Mouse (Mus musculus): ENCODE measurements around the gene Tmem56. TPM values are rescaled to one million over a fixed set of nuclear protein-coding genes. Genes with fewer than 3 reads are reported as not detected.

Tmem56 gene
- total RNA-seq, 2 experiments from 2014 or later = 0.69 to 1.7 TPM

DNA sequence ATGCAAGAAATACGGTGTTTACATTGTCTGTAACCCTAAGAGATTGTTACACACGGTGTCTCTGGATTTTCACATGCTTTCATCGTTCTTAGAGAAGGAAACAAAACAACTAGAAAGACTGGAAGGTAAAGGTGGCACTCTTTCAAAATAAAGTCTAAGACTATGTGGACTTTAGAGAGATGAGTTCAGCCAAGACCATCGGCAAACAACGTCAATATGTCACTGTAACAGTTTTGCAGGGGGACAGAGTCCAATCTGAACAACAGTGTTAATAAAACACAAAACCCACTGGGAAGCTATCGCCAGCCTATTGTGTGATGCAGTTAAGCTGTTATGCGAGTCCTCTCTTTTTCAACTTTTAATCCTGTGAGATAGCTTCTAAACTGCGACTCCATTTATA, 114.3 kb downstream of the Tmem56 start:
- no peak for DNase-seq

GRCm38 (mm10) chr3:121163271-121163819, 119.6 kb downstream of the Tmem56 start:
- peak; percentile 78 for DNase-seq

GRCm38 (mm10) chr3:121161661-121162060, 121.2 kb downstream of the Tmem56 start:
- no peak for DNase-seq

GRCm38 (mm10) chr3:121160424-121160823, 122.5 kb downstream of the Tmem56 start:
- no peak for DNase-seq

DNA sequence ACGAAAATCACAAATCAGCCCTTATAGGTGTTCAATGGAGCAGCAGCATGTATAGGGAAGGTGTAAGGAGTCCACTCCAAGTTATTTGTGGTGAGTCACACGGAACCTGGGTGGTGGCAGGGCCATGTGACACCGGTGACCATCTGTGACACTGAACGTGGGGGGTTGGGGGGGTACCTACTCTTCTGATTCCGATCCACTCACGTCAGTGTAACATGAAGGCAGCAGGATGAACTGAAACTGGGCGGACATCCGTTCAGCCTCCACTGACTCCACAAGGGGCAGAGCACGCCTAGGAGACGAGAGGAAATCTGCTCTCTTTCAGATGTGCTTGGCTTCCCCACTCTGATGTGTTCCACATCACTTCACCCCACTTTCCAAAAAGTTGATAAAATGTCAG, 123.3 kb downstream of the Tmem56 start:
- no peak for DNase-seq

GRCm38 (mm10) chr3:121158901-121159351, 124.0 kb downstream of the Tmem56 start:
- DNase-seq = no peak

GRCm38 (mm10) chr3:121157546-121158330, 125.2 kb downstream of the Tmem56 start:
- DNase-seq = no peak

DNA sequence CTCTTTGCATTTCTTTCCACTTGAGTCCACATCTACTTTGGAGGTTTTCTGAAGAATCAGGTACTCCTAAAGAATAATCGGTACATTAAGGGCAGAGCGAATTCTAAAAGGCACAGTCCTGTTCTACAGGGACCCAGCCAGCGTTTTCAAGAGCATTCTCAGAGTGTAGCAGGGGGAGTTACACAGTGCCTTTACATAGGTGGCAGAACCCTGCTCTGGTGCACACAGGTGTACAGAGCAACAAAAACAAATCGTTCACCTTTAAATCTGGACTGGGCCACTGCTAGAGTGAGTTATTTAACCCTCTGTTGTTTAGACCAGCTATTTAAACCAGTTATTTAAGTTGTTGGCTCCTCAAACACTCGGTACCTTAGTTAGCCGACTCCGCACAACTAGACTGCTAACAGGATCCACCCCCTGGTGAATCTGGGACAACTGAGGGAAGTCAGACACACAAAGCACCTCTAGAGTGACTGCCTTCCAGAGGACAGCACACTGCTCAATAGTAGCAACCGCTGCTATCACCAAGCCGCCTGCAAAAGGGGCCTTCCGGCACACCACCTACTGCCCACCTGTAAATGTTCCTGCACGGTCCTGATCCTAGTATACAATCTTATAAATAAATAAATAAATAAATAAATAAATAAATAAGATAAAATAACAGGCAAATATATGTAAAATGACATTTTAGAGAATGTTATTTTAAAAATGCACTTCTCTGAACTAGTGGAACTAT, 126.3 kb downstream of the Tmem56 start:
- DNase-seq = no peak

- no peak for DNase-seq
Measured at GRCm38 (mm10) chr3:121156043-121156442, 126.9 kb downstream of the Tmem56 start.

Other genes starting within 250 kb of the Tmem56 start
- gene Rwdd3, start 111.4 kb downstream of the Tmem56 start, total RNA-seq (2021) = 1 to 10 TPM; 3.3 to 4.0 TPM
- gene Alg14, start 8.7 kb upstream of the Tmem56 start, total RNA-seq (2021) = 10 to 100 TPM; 21.9 to 24.7 TPM
- 100 to 1,000 TPM; 162 to 167 TPM for gene Cnn3, start 143.4 kb upstream of the Tmem56 start, total RNA-seq (2021)
- gene Slc44a3, start 249.3 kb upstream of the Tmem56 start, total RNA-seq (2021) = under 1 TPM; 0.41 to 0.98 TPM

Data from heart, postnatal 4 days (tissue).